Mouse (Mus musculus) urinary bladder, postnatal 4 days (tissue): ENCODE data around the gene Hsp90ab1.

Experiments used
- DNase-seq, 2 experiments: peaks; one replicate each; pipeline ENCODE4 v3.0.0; 2021 to 2022; ENCODE audit warnings: low spot score in 2 of 2

Hsp90ab1 gene

DNA sequence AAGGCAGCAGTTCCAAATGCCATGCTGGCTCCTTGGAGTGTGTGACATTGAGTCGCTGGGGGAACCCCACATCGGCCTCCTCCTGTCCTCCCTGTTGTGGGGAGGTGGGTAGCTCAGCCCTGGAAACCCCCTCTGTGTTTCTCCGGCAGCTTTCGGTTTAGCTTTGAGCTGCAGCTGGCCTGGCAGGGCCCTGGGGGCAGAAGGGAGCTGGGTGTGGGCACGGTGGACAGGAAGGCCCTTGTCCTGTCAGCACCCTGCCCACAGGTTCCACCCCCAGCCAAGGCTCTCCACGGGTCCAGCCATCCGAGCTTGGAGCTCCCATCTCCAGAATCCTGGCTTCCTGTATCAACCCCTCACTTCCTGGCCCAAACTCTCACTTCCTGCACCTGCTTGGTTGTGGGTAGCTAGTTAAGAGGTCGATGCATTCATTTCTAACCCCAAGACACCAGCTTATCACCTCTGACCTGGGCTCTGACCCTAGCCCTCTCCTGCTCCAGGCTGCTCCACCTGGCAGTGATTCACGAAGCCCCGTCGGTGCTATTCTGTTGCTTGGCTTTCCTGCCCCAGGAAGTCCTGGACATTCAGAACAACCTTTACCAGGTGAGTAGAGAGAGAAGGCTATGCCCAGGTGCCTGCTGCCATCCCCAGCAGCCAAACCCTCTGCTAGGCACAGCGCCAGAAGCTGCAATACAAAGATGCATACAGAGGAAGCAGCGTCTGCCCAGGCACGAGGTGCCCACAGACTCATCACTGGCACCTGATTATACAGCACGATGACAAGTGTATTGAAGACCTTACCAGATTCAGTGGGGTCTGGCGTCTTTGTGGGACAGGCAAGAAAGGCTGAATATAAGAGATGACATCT is 14.8 kb downstream of the Hsp90ab1 start:
- no peak for DNase-seq

DNA sequence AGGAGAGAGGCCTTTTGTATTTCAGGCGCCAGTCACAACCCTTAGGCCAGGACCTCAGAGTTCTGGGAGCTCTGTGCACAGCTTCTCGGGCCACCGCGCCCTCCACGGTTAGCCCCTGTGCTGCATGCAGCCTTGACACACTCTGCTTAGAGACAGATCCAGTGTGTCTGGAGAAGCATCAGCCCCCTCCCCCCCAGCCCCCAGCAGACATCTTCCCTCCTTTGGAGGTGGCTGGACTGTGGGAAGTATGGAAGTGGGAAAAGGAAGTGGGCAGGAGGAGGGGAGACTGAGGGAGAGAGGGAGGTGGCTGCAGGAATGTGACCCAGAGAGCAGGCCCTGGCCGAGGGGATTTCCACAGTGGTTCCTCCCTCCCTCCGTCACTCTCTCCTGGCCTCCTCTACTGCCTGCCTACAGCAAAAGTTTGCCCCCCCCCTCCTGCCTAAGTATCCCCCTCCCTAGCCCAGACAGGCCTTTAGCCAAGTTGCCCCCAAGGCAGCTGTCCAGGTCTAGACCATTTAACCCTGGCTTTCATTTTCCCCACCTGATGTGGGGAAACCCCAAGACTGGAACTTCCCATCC is 15.7 kb downstream of the Hsp90ab1 start:
- no peak for DNase-seq

GRCm38 (mm10) chr17:45556514-45557245 is 16.4 kb downstream of the Hsp90ab1 start:
- DNase-seq, result no peak

GRCm38 (mm10) chr17:45556107-45556489 is 17.0 kb downstream of the Hsp90ab1 start:
- no peak for DNase-seq

DNA sequence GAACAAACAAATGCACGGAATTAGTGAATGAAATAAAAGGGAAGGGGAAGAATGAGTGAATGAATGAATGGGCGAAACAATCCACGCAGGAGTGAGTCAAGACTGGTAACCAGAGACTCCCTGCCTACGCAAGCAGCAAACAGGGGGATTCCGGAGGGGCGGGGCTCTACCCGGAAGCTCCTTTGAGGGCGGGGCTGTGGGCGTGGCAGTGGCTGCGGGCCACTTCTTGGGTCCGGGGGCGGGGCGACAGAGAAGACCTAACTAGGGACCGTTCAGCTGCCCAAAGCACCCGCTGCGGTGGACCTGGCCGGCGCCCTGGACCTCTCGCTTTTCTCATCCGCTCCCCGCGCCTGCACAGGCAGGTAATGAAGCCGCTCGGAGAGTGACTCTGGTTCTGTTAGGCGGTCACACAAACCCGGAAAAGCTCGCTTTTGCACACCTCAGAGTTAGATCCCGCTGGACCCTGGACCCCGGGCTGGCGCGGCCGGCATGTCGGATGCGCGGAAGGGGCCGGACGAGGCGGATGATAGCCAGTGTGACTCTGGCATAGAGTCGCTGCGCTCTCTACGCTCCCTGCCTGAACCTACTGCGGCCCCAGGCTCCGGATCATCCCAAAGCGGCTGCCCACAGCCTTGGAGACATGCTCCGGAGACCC is 17.5 kb downstream of the Hsp90ab1 start, which contains the start of gene Nfkbie:
Nfkbie (plus strand) TSS at position 252 of the 655 bp plus-strand sequence.
- DNase-seq, result peak; percentile 88 to 95

DNA sequence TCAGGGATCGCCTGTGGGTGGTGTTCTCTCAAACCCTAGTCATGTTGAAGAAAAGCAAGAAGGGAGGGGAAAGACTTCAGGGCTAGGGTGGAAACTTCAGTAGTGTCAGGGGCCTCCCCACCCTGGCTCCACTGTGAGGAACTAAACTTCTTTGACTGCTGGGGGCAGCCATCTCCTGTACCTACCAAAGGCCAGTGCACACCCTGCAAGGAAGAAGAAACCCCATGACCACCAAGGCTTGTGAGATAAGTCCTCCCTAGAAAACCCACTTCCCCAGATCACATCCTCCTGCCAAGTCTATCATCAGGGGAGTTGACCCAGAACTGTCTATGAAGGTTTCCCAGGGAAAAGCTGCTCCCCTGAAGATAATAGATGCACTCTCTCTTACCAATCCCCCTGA is 18.7 kb downstream of the Hsp90ab1 start:
- DNase-seq, result no peak

GRCm38 (mm10) chr17:45553065-45553464 is 20.0 kb downstream of the Hsp90ab1 start:
- DNase-seq, result no peak

DNA sequence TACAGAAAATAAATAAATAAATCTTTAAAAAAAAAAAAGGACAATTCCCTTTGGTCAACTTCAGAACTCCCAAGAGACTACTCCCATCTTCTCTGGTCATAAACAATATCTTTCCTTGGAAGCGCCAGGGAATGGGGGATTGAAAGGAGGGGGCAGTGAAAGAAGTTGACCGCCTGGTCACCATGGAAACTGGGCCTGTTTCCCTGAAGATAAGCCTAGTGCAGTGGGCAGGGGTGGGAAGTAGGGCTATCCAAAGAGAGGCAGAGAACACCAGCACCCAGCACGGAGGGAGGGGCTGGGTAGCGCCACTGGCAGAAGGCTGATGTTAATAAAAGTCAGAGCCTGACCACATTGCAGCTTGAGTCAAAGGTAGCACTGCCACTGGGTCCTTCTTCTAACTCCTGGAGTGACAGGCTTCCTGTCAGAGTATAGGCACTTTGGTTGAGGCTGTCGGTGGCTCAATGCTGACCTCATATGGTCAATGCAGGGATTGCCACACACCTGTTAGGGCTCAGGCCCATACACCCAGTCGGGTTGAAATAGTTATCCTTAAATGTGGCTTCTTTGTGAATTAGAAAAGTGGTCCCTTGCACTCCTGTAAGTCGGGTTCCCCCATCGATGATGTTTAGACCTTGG is 21.1 kb downstream of the Hsp90ab1 start:
- DNase-seq, result no peak

DNA sequence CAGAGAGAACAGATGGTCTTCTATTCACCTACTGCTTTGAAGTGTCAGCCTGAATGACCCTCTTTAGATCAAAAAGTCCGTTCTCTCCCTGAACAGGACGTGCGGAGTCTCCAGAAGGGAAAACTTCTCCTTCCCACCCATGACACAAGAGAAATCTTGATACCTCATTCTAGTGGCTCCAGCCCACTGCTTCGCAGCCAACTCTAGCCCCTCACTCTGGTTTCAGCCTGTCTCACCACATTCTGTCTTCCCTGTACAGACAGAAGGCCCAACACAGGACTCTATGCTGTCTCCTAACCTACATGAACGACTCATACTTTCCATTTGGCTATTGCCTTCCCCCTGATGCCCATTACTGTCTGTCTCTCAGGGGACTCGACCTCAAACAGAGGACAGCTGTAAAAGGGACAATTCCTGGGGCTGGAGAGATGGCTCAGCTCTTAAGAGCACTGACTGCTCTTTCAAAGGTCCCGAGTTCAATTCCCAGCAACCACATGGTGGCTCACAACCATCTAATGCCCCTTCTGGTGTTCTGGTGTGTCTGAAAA is 21.7 kb downstream of the Hsp90ab1 start:
- DNase-seq, result no peak

DNA sequence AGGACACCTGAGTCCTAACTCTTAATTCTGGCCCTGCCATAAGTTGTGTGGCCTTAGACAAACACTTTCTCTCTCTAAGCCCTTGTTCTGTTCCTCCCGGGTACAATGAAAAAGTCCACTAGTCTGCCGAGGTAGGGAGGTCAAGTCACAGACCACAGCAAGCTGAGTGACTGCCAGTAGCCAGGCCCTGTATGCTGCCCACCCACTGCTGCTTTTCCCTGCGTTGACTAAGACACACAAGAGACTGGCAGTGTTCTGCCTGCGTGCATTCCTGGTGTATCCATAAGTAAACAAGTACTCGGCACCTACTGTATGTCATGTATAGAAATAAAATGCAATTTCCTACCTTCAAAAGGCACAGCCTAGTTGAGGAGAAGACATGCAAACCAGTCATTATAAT is 22.8 kb downstream of the Hsp90ab1 start:
- no peak for DNase-seq

DNA sequence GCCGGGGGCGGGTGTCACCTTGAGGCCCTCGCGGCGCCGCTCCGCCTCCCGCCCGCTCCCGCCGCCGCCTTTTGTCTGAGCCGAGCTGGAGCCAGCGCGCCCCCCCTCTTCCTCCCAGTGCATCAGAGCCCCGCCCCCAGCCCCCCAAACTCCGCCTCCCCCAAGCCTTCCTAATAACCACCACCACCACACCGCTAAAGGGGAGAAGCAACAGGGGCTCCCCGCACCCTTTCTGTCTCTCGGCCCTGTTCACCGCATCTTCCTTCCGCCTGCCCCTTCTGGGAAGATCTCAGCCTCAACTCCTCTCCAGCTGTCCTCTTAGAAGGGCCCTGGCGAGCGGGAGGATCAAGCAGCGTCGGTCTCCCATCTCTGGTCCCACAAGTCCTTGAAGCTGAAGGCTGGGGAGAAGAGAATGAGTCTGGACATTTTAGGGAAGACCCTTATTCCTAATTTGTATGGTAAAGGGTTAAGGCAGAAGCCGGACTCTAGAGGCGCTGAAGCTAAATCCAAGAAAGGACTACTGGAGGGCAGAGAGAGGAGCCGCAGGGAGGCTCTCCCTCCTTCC is 23.4 kb downstream of the Hsp90ab1 start, which contains the start of gene Tmem151b:
Tmem151b (minus strand) TSS at position 61 of the 565 bp plus-strand sequence.
- DNase-seq, result no peak

GRCm38 (mm10) chr17:45548541-45549512 is 24.2 kb downstream of the Hsp90ab1 start:
- DNase-seq, result no peak

DNA sequence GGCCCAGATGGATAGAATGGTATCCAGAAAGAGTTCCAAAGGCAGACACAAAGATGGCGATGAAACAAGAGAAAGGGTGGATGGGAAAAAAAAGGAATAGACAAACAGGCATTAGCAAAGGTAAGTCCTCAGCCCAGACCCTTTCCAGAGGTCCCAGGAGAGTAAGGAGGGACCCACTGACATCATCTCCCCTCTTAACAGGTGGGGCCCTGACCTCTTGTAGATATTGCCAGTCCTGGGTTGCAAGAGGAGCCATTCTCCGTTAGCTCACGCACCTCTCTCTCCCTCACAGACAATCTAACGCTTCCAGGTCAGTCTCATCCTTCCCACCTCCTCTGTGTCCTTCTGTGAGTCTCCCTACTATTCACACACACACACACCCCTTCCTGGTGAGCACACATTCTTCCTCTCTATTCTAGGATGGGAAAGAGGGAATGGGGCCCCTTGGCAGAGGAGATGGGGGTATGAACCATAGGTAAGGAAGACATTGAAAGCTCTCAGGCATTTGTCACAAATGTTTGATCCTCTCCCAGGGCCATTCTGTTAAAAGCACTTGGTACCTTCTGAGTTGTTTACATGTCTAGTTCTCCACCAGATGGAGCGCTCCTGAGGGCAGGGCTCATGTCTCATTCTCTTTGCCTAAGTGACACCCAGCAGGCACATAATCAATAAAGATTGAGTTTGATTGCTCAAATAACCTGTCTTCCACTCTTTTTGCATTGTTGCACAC is 25.4 kb downstream of the Hsp90ab1 start:
- no peak for DNase-seq

DNA sequence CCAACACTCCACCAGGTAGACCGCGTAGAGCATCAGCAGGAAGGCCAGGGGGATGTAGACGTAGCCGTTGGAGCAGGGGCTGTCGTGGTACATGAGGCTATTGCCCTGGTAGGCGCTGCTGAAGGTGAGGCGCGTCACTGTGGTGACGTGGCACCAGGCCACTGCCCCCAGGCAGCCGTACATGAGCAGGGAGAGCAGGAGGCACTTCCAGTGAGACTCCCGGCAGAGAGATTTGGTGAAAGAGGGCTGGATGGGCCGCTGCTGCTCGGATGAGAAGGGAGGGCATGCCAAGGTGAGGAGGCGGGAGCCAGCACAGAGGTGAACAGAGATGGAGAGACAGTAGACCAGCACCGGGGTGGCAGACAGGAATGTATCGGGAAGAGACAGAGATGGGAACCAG is 26.1 kb downstream of the Hsp90ab1 start:
- no peak for DNase-seq

DNA sequence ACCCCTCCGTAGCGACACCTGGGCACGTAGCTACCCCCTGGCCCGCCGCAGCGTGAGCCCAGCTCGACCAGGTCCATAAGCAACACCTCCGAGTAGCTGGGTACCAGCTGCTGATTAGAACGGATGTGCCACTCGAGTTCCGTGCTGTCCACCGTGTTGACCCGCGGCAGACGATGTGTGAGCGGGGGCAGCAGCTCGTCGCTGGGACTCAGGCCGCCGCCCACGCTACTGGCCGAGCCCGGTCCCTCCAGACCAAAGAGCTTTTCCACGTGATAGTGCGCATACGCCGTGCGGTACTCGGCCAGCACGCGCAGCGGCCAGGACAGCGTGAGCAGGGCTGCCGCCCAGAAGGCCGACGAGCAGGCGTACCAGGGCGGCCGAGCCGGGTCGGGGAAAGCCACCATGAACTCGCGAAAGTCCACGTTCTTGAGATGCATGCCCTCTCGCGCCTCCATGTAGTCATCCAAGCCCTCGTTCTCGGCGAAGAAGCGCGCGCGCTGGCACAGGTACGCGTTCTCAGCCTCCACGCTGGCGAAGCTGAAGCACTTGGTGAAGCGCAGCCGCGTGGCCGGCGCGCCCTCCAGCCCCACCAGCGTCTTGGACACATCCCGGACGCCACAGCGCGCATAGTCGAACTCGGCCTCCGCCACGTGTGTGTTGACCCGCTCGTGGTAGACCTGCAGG is 27.7 kb downstream of the Hsp90ab1 start:
- no peak for DNase-seq

- no peak for DNase-seq
Measured at GRCm38 (mm10) chr17:45544873-45545277, 28.2 kb downstream of the Hsp90ab1 start.

- DNase-seq, result no peak
Measured at GRCm38 (mm10) chr17:45544001-45544872, 28.8 kb downstream of the Hsp90ab1 start.
